Mouse (Mus musculus) cerebellum, adult 2 months (tissue): ENCODE measurements around the gene Otulinl.

ENCODE experiments used
- CTCF ChIP-seq: fragments of 200-500 bp; IDR thresholded peaks from 2 replicates; pipeline ENCODE4 v1.5.1; 2011; ENCODE audit warnings: low read depth, mild to moderate bottlenecking, control low read depth, low read length, moderate library complexity, borderline replicate concordance; ENCODE audit not compliant: insufficient read depth
- POLR2A ChIP-seq: fragments of 200-500 bp; IDR thresholded peaks from 2 replicates; pipeline ENCODE4 v1.6.1; 2011; ENCODE audit warnings: low read length, control low read depth, borderline replicate concordance; ENCODE audit not compliant: insufficient read depth

DNA sequence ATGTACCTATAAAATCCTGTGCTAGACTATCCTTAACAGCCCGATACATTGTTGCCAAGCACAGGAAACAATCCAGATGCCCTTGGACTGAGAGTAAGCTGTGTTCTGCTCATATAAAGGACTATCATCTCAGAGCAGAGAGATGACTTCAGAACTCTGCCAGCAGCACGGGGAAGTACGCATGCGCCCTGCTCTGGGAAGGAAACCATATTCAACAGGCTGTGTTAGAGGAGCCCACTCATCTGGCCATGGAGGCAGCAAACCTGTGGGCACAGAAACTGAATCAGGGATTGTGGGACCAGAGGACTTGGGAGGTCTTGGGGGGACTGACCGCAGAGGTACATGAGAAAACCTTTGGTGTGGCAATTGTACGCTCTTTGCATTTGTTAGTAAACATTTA, 19.7 kb downstream of the Otulinl start:
- TF ChIP-seq POLR2A (no peak), CTCF (no peak)
